ENCODE assay signal across 34 mouse cellular contexts in genomic region chr11:91577317-91577716, GRCm38 (mm10). TPM values are rescaled to one million over a fixed set of nuclear protein-coding genes. Genes with fewer than 3 reads are reported as not detected.
DNase-seq lines count a peak whose midpoint lies in the region; ATAC-seq and TF ChIP-seq lines count a peak whose summit lies in the region.
"Had no signal": no experiment of that assay in that cellular context is flagged by ENCODE, and none has a peak within 500 bp of the region (broad histone marks: within the 10 kb centered on the region; RNA-seq: fewer than 3 reads in every experiment).

TSS of gene Kif2b (minus strand) at chr11:91577558.

- no peak within 1 kb of the TSS for H3K27ac ChIP-seq in kidney, embryonic 15.5 days
- H3K27ac ChIP-seq in testis, adult 2 months (ENCODE audit: control insufficient read depth, insufficient read depth, low read depth, low read length) = peak within 1 kb of the TSS; percentile 36; the same call in 1 of the 2 replicates
- H3K27ac ChIP-seq: embryonic facial prominence, embryonic 13.5 days; forebrain, embryonic 10.5 days; forebrain, embryonic 15.5 days; heart, embryonic 10.5 days; heart, embryonic 15.5 days; hindbrain, embryonic 12.5 days; hindbrain, postnatal 0 days; intestine, embryonic 15.5 days; limb, embryonic 12.5 days; liver, embryonic 15.5 days had no signal

- peak; percentile 94; the same call in 1 of the 2 replicates for TF ChIP-seq POLR2A in testis, adult 2 months (IDR thresholded peaks at IDR 0.05; ENCODE audit: control insufficient read depth, low read depth, low read length)

- H3K9ac ChIP-seq in kidney, embryonic 15.5 days = no peak within 1 kb of the TSS
- H3K9ac ChIP-seq: embryonic facial prominence, embryonic 13.5 days; forebrain, embryonic 15.5 days; heart, embryonic 15.5 days; hindbrain, embryonic 12.5 days; intestine, embryonic 15.5 days; limb, embryonic 12.5 days; liver, embryonic 15.5 days; lung, embryonic 14.5 days had no signal

- 86% methylated on average over 9 of the region's 9 CpGs for WGBS in kidney, embryonic 15.5 days

- no peaks in the 10 kb centered on the region for H3K27me3 ChIP-seq in kidney, embryonic 15.5 days
- peaks cover 4% of the 10 kb centered on the region; the same call in 1 of the 2 replicates for H3K27me3 ChIP-seq in testis, adult 2 months (ENCODE audit: control insufficient read depth, insufficient read depth, low read length)
- H3K27me3 ChIP-seq: embryonic facial prominence, embryonic 13.5 days; forebrain, embryonic 15.5 days; heart, embryonic 15.5 days; hindbrain, embryonic 12.5 days; intestine, embryonic 15.5 days; limb, embryonic 12.5 days; liver, embryonic 15.5 days had no signal

- H3K4me1 ChIP-seq in kidney, embryonic 15.5 days = no peaks in the 10 kb centered on the region
- no peaks in the 10 kb centered on the region; the same call in 1 of the 2 replicates for H3K4me1 ChIP-seq in testis, adult 2 months (ENCODE audit: control insufficient read depth, insufficient read depth, low read length)
- H3K4me1 ChIP-seq: embryonic facial prominence, embryonic 13.5 days; forebrain, embryonic 10.5 days; forebrain, embryonic 15.5 days; heart, embryonic 10.5 days; heart, embryonic 15.5 days; hindbrain, embryonic 12.5 days; intestine, embryonic 15.5 days; limb, embryonic 12.5 days; liver, embryonic 15.5 days had no signal

- H3K9me3 ChIP-seq in kidney, embryonic 15.5 days (replicated peaks) = no peaks in the 10 kb centered on the region
- H3K9me3 ChIP-seq: embryonic facial prominence, embryonic 13.5 days; forebrain, embryonic 10.5 days; forebrain, embryonic 15.5 days; heart, embryonic 10.5 days; heart, embryonic 15.5 days; hindbrain, embryonic 12.5 days; intestine, embryonic 15.5 days; limb, embryonic 12.5 days had no signal

- no peaks in the 10 kb centered on the region for H3K36me3 ChIP-seq in kidney, embryonic 15.5 days
- H3K36me3 ChIP-seq in testis, adult 2 months (ENCODE audit: control insufficient read depth, insufficient read depth, low read length) = no peaks in the 10 kb centered on the region
- H3K36me3 ChIP-seq: embryonic facial prominence, embryonic 13.5 days; forebrain, embryonic 10.5 days; forebrain, embryonic 15.5 days; heart, embryonic 10.5 days; heart, embryonic 15.5 days; hindbrain, embryonic 12.5 days; intestine, embryonic 15.5 days; limb, embryonic 12.5 days; liver, embryonic 15.5 days had no signal

- ATAC-seq in kidney, embryonic 15.5 days (replicated peaks; ENCODE audit: low FRiP score) = 0 out of 2 replicates have a peak, but pooled peaks have one; percentile 12
- ATAC-seq: forebrain, embryonic 15.5 days; hindbrain, postnatal 0 days; intestine, embryonic 15.5 days had no signal

- H3K4me2 ChIP-seq in kidney, embryonic 15.5 days = no peak within 1 kb of the TSS
- H3K4me2 ChIP-seq: embryonic facial prominence, embryonic 13.5 days; forebrain, embryonic 15.5 days; heart, embryonic 15.5 days; hindbrain, embryonic 12.5 days; intestine, embryonic 15.5 days; limb, embryonic 12.5 days; liver, embryonic 15.5 days; lung, embryonic 14.5 days had no signal

- DNase-seq in kidney, adult 11 months = no peak
- no peak for DNase-seq in testis, postnatal 10 days (ENCODE audit: low spot score)
- peak; percentile 0 for DNase-seq in forelimb bud, embryonic 11.5 days (ENCODE audit: low read depth, low spot score)
- DNase-seq in thymus, postnatal 25 days = no peak
- DNase-seq: adrenal gland, postnatal 25 days; B cell, adult 2 months; cerebellum, adult 11-12 months; cerebellum, postnatal 14 days; gastrocnemius, postnatal 10 days; kidney, adult 8-10 months; kidney, postnatal 10 days; layer of hippocampus, postnatal 36 days; lung, embryonic 14.5 days; lung, postnatal 14 days; right cerebral cortex, adult 18-20 months; spleen, adult 18-20 months had no signal

- H3K4me3 ChIP-seq in kidney, embryonic 15.5 days (replicated peaks) = no peak within 1 kb of the TSS
- H3K4me3 ChIP-seq in testis, adult 2 months (ENCODE audit: control insufficient read depth, low read depth, low read length) = peak within 1 kb of the TSS; percentile 73
- H3K4me3 ChIP-seq: embryonic facial prominence, embryonic 13.5 days; forebrain, embryonic 10.5 days; forebrain, embryonic 15.5 days; heart, embryonic 10.5 days; heart, embryonic 15.5 days; hindbrain, embryonic 12.5 days; intestine, embryonic 15.5 days; limb, embryonic 12.5 days; liver, embryonic 15.5 days had no signal

- TF ChIP-seq CTCF in testis, adult 2 months (IDR thresholded peaks at IDR 0.05; ENCODE audit: control insufficient read depth, insufficient read depth, insufficient replicate concordance, low read depth, low read length) = no peak

RNA-seq across cellular contexts. Expression of gene Kif2b, which starts in this region (rescaled TPM):
- polyA plus RNA-seq in kidney, embryonic 15.5 days (2015; fragmentation: Nextera tagmentation; extraction: Ambion mirVana) = not detected in 2 replicates
- 311 and 316 TPM in 2 replicates for polyA plus RNA-seq in testis, adult 2 months (2012; rRNA removed)
- polyA plus RNA-seq: cortical plate, adult 2 months; embryonic facial prominence, embryonic 13.5 days; forebrain, embryonic 10.5 days; forebrain, embryonic 15.5 days; heart, embryonic 10.5 days; heart, embryonic 15.5 days; hindbrain, embryonic 12.5 days; hindbrain, postnatal 0 days; intestine, embryonic 15.5 days; large intestine, adult 2 months; limb, embryonic 12.5 days; liver, adult 2 months; liver, embryonic 15.5 days; lung, embryonic 14.5 days; neural tube, embryonic 14.5 days; stomach, embryonic 16.5 days; thymus, postnatal 0 days had no signal

Comparison
In these comparisons a context has a peak if more than half of its experiments do, and no peak if none do; other contexts are left out.
1. RNA of gene Kif2b (polyA plus RNA-seq): 311 to 316 TPM in testis, adult 2 months; not detected in kidney, embryonic 15.5 days; every median in the first group is over 100 times any median in the second.
2. Peak in ATAC-seq in kidney, embryonic 15.5 days; RNA of the gene not detected or under 1 TPM.